Mouse (Mus musculus) kidney, postnatal 0 days (tissue): Measurements from ENCODE around the gene Thap4. TPM values are rescaled to one million over a fixed set of nuclear protein-coding genes. Genes with fewer than 3 reads are reported as not detected.

Experiments
- ATAC-seq: fragments of 200-750 bp; cut with Nextera tagmentation; replicated peaks from 2 replicates; pipeline ENCODE4 v1.8.0; 2017; ENCODE audit warnings: low read depth, moderate number of reproducible peaks, moderate TSS enrichment, moderate library complexity; ENCODE audit not compliant: low FRiP score
- DNase-seq: peaks from one replicate; pipeline ENCODE4 v3.0.0-alpha.2; 2016; ENCODE audit warnings: low spot score
- H3K27ac ChIP-seq: fragments of 300-500 bp; sonication (generic); 2 replicates; pipeline ENCODE4 v1.5.1; 2014; ENCODE audit warnings: mild to moderate bottlenecking
- H3K27me3 ChIP-seq: fragments of 300-500 bp; sonication (generic); 2 replicates; pipeline ENCODE4 v1.6.1; 2014; ENCODE audit warnings: low read length, mixed read lengths; ENCODE audit not compliant: insufficient read depth
- H3K36me3 ChIP-seq: fragments of 300-500 bp; sonication (generic); 2 replicates; pipeline ENCODE4 v1.6.1; 2014; ENCODE audit warnings: low read length, mixed read lengths; ENCODE audit not compliant: insufficient read depth
- H3K4me1 ChIP-seq: fragments of 300-500 bp; sonication (generic); replicated peaks from 2 replicates; pipeline ENCODE4 v1.6.1; 2014; ENCODE audit warnings: antibody characterized with exemption, low read length, mixed read lengths; ENCODE audit not compliant: insufficient read depth
- H3K4me2 ChIP-seq: fragments of 300-500 bp; sonication (generic); 2 replicates; pipeline ENCODE4 v1.6.1; 2014; ENCODE audit warnings: mild to moderate bottlenecking, low read length, moderate library complexity, mixed read lengths
- H3K4me3 ChIP-seq: fragments of 300-500 bp; sonication (generic); replicated peaks from 2 replicates; pipeline ENCODE4 v1.5.1; 2014; ENCODE audit warnings: low read depth, low read length
- H3K9ac ChIP-seq: fragments of 300-500 bp; sonication (generic); 2 replicates; pipeline ENCODE4 v1.6.1; 2014; ENCODE audit warnings: low read depth, low read length
- H3K9me3 ChIP-seq: fragments of 300-500 bp; sonication (generic); replicated peaks from 2 replicates; pipeline ENCODE4 v1.6.1; 2016; ENCODE audit warnings: low read length, inconsistent platforms, mixed read lengths
- CTCF ChIP-seq: IDR thresholded peaks from 2 replicates; pipeline ENCODE4 v1.5.1; 2016; ENCODE audit warnings: antibody characterized with exemption, low read depth, mild to moderate bottlenecking, moderate library complexity
- WGBS: fragments of 180-500 bp; shearing (Covaris S2); extraction: QIAGEN DNeasy Blood & Tissue Kit; methylation state at CpG from one replicate; pipeline ENCODE4 v1.1.7; 2014; 5-methylcytosine and 5-hydroxymethylcytosine counted together
- polyA plus RNA-seq: library from polyadenylated mRNA; unstranded; fragments of >200 nt; fragmentation: Nextera tagmentation; extraction: Ambion mirVana; gene quantifications from 2 replicates; pipeline ENCODE4 v1.2.1, GENCODE M21; 2015

Thap4 gene
- polyA plus RNA-seq, 1 experiment from 2014 or later = 82.9 TPM

DNA sequence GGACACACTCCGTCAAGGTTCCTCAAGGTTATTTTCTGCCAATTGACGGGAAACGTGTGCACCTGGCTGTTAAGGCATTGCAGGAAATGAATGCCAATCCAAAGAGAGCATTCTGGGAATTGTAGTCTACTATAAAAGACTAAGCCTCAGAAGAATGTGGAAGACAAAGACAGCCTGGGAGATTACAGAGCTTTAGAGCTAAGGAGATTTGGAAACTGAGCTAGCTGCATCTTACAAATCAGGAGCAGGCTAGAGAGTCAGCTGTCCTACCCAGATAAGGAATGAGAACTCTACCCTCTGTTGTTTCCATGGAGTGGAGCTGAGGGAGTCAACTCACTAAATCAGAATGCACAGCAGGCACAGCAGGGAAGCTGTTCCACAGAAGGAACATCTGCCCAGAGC is 22.8 kb downstream of the Thap4 start:
- Histone ChIP-seq H3K27ac (no peak overlapping the region), H3K4me2 (no peak overlapping the region), H3K4me3 (no peak overlapping the region), H3K9me3 (no peaks in the 10 kb centered on the region), H3K9ac (no peak overlapping the region), H3K36me3 (no peaks in the 10 kb centered on the region), H3K27me3 (no peaks in the 10 kb centered on the region), H3K4me1 (no peaks in the 10 kb centered on the region)
- DNase-seq (peak; percentile 33), ATAC-seq (no peak)
- 25% methylated on average over 3 of the region's 3 CpGs for WGBS
- TF ChIP-seq CTCF = no peak

DNA sequence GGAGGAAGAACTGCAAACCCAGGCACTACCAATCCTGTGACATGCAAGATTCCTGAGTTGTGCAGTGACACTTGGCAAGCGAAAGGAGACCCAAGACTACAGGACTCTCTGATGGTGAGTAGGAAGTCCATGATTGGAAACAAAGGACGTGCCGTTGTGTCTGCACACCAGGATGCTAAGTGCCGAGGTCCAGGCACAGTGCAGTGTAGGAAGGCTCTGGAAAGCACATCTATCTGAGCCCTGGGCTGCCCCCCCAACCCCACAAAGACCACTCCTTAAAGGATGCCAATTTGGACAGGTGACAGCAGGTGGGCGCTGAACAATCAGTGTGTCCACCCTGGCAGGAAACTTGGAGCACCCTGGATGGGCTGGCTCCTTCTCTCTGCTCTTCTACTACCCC is 23.6 kb downstream of the Thap4 start:
- H3K4me3 ChIP-seq = no peak overlapping the region
- H3K4me1 ChIP-seq = no peaks in the 10 kb centered on the region
- no peak overlapping the region for H3K27ac ChIP-seq
- DNase-seq (no peak), ATAC-seq (no peak)
- H3K9me3 ChIP-seq = no peaks in the 10 kb centered on the region
- WGBS = 85% methylated on average over 5 of the region's 5 CpGs
- no peak overlapping the region for H3K9ac ChIP-seq
- no peaks in the 10 kb centered on the region for H3K27me3 ChIP-seq
- TF ChIP-seq CTCF = no peak
- H3K36me3 ChIP-seq = no peaks in the 10 kb centered on the region
- H3K4me2 ChIP-seq = no peak overlapping the region

DNA sequence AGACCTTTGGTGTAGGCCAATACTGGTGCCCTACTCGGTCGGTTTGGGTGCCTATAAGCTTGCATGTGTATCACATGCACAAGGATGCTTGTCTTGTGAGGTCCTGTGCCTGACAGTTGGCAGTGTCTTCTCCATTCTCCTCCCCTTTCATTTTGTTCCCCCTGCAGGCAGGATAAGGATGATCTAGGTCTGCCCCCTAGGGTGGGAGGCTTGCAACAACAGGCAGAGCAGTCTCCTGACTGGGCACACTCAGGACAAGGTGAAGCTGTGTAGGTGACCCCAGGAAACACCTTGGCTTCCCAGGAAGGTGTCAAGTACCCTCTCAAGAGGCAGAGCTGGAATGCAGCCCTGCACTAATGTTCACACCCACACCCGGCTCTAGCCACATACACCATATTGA is 27.7 kb downstream of the Thap4 start:
- DNase-seq (peak; percentile 81), ATAC-seq (peak; percentile 58)
- no peak overlapping the region for H3K4me2 ChIP-seq
- no peaks in the 10 kb centered on the region for H3K36me3 ChIP-seq
- no peak overlapping the region for H3K27ac ChIP-seq
- H3K4me3 ChIP-seq = no peak overlapping the region
- WGBS = 41% methylated on average over 3 of the region's 3 CpGs
- H3K9ac ChIP-seq = no peak overlapping the region
- no peaks in the 10 kb centered on the region for H3K27me3 ChIP-seq
- H3K9me3 ChIP-seq = no peaks in the 10 kb centered on the region
- no peaks in the 10 kb centered on the region for H3K4me1 ChIP-seq
- TF ChIP-seq CTCF = peak; percentile 90

DNA sequence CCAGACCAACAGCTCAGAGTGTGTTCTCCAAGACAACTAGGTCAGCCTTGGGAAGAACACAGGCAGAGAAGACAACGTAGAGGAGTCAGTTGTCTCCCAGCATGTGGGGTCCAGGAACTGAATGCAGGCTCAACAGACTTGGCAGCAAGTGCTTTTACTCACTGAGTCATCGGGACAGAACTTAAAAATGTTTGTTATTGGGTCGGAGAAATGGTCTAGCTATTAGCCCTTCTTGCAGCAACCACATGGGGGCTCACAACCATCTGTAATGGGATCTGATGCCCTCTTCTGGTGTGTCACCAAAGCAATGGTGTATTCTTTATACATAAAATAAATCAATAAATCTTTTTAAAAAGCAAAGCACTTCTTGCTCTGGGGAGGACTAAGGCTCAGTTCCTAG is 28.5 kb downstream of the Thap4 start:
- Histone ChIP-seq H3K4me3 (no peak overlapping the region), H3K9ac (no peak overlapping the region), H3K36me3 (no peaks in the 10 kb centered on the region), H3K4me1 (no peaks in the 10 kb centered on the region), H3K27ac (no peak overlapping the region), H3K9me3 (no peaks in the 10 kb centered on the region), H3K27me3 (no peaks in the 10 kb centered on the region), H3K4me2 (no peak overlapping the region)
- no peak for ATAC-seq
- 73% methylated on average over 3 of the region's 3 CpGs for WGBS
- TF ChIP-seq CTCF = peak; percentile 59
- DNase-seq = peak; percentile 2

DNA sequence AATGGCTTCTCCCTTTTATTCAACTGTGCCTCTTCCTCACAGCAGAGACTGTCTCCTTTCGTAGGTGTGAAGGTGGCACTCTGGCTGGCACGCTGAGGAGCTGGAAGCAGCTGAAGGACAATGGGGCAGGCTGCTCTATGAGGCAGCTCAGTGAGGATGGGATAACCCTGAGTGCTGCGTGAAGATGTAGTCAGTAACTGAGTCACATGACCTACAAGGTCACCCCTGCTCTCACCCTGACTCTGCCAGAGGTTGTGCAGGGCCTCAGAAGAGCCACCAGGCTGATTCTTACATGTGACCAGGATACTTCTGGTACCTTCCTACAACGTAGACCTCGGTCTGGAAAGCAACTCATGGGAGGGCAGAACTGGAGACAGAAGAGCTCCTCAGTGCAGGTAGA is 29.0 kb downstream of the Thap4 start:
- DNase-seq = no peak
- ATAC-seq = no peak
- WGBS = 85% methylated on average over 5 of the region's 5 CpGs
- no peak for TF ChIP-seq CTCF
- H3K4me3 ChIP-seq = no peak overlapping the region
- H3K27ac ChIP-seq = no peak overlapping the region
- no peaks in the 10 kb centered on the region for H3K9me3 ChIP-seq
- no peaks in the 10 kb centered on the region for H3K36me3 ChIP-seq
- H3K4me1 ChIP-seq = no peaks in the 10 kb centered on the region
- H3K4me2 ChIP-seq = no peak overlapping the region
- no peaks in the 10 kb centered on the region for H3K27me3 ChIP-seq
- H3K9ac ChIP-seq = no peak overlapping the region

DNA sequence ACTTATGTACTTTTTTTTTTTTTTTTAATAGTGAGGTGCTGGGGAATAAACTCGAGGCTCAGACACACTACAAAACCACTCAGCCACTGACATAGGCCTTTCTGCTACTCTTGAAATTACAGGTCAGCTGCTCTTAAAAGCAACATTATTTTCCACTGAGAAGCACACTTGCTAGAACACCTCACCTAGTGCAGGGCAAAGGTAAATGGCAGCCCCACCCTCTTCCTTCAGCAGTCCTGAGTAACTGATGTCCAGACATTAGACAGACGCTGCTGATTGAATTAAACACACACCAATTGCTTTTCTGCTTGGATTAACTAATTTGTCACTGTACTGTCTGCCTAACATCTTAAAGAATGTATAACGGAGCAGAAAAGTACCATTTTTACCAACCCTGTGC is 30.0 kb downstream of the Thap4 start:
- H3K4me3 ChIP-seq = no peak overlapping the region
- 85% methylated on average over 3 of the region's 3 CpGs for WGBS
- no peaks in the 10 kb centered on the region for H3K4me1 ChIP-seq
- ATAC-seq (no peak), DNase-seq (no peak)
- H3K4me2 ChIP-seq = no peak overlapping the region
- no peaks in the 10 kb centered on the region for H3K9me3 ChIP-seq
- no peaks in the 10 kb centered on the region for H3K36me3 ChIP-seq
- no peak overlapping the region for H3K27ac ChIP-seq
- TF ChIP-seq CTCF = no peak
- no peak overlapping the region for H3K9ac ChIP-seq
- no peaks in the 10 kb centered on the region for H3K27me3 ChIP-seq

DNA sequence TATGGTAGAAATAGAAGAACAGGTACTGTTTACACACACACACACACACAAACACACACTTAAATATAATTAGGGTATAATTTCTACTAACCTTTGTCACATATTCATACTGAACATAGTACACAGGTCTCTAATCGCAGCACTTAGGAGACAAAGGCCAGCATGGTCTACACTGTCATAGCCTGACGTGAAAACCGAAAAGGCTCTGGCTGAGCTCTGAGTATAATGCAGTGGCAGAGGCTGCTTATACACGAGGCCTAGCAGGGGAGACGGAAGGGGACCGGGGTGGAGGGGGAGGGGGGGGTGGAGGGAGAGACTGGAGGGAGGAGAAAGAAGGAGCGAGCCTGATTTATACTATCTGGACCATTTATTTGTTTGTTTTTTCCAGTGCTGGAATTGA is 33.1 kb downstream of the Thap4 start:
- no peak overlapping the region for H3K4me2 ChIP-seq
- H3K27me3 ChIP-seq = no peaks in the 10 kb centered on the region
- no peaks in the 10 kb centered on the region for H3K4me1 ChIP-seq
- 63% methylated on average over 7 of the region's 7 CpGs for WGBS
- ATAC-seq = no peak
- DNase-seq = no peak
- H3K9ac ChIP-seq = no peak overlapping the region
- no peak for TF ChIP-seq CTCF
- H3K36me3 ChIP-seq = peaks cover 10% of the 10 kb centered on the region; the same call in 1 of the 2 replicates
- no peaks in the 10 kb centered on the region for H3K9me3 ChIP-seq
- no peak overlapping the region for H3K4me3 ChIP-seq
- no peak overlapping the region for H3K27ac ChIP-seq
